Comparison of ENCODE assay signal across 21 mouse cellular contexts in genomic region chr5:130891735-130892134, GRCm38 (mm10).
A peak's percentile ranks its signal among the peaks of the same experiment; 100 is the strongest.
DNase-seq lines count a peak whose midpoint lies in the region; ATAC-seq and TF ChIP-seq lines count a peak whose summit lies in the region.
"Had no signal": no experiment of that assay in that cellular context is flagged by ENCODE, and none has a peak within 500 bp of the region (broad histone marks: within the 10 kb centered on the region; RNA-seq: fewer than 3 reads in every experiment).

No protein-coding gene starts in this region.

- no peak for ATAC-seq in forebrain, embryonic 14.5 days
- no peak for ATAC-seq in forebrain, embryonic 13.5 days
- ATAC-seq: activated CD4-positive, CD25-positive, alpha-beta regulatory T cell, adult 4 months; forebrain, embryonic 15.5 days; Patski had no signal

- TF ChIP-seq POLR2A in lung, adult 2 months (IDR thresholded peaks at IDR 0.05; ENCODE audit: borderline replicate concordance, extremely low read depth, low read depth, low read length): no peak
- TF ChIP-seq POLR2A in brain, embryonic 14.5 days (IDR thresholded peaks at IDR 0.05; ENCODE audit: borderline replicate concordance, extremely low read depth, insufficient read depth, insufficient read length, poor library complexity, severe bottlenecking): no peak

- TF ChIP-seq CTCF in lung, adult 2 months (IDR thresholded peaks at IDR 0.05; ENCODE audit: insufficient read depth, low read length): no peak
- no peak for TF ChIP-seq CTCF in brain, embryonic 14.5 days (IDR thresholded peaks at IDR 0.05; ENCODE audit: borderline replicate concordance, extremely low read depth, insufficient read depth, insufficient read length)

- no peaks in the 10 kb centered on the region for H3K27me3 ChIP-seq in forebrain, embryonic 14.5 days (replicated peaks; ENCODE audit: control insufficient read depth, insufficient read depth, low read length)
- H3K27me3 ChIP-seq in forebrain, embryonic 13.5 days: no peaks in the 10 kb centered on the region
- H3K27me3 ChIP-seq: CH12.LX; embryonic facial prominence, embryonic 13.5 days; forebrain, embryonic 15.5 days; hindbrain, embryonic 13.5 days; Patski had no signal

- peak; percentile 68 for DNase-seq in forebrain, embryonic 14.5 days (ENCODE audit: low spot score)
- peak; percentile 48 for DNase-seq in left cerebral cortex, postnatal 4 days
- DNase-seq in left cerebral cortex, postnatal 10 days (ENCODE audit: extremely low spot score in 1 of 2, low spot score in 2 of 2): no peak
- peak; percentile 7 for DNase-seq in lung, postnatal 10 days
- no peak for DNase-seq in lung, adult 2 months
- DNase-seq in brain, embryonic 14.5 days (ENCODE audit: low read depth): peak; percentile 80
- DNase-seq: adrenal gland, postnatal 14 days; cerebellum, adult 8-10 months; cerebellum, postnatal 36 days; gastrocnemius, postnatal 10 days; heart, adult 18-20 months; heart, postnatal 10 days; heart, postnatal 4 days had no signal

- no peaks in the 10 kb centered on the region for H3K4me1 ChIP-seq in forebrain, embryonic 14.5 days (ENCODE audit: control insufficient read depth, insufficient read depth, low read length)
- peaks cover 13% of the 10 kb centered on the region for H3K4me1 ChIP-seq in forebrain, embryonic 13.5 days
- H3K4me1 ChIP-seq in lung, adult 2 months (ENCODE audit: control insufficient read depth, insufficient read depth, low read length): no peaks in the 10 kb centered on the region
- H3K4me1 ChIP-seq: heart, embryonic 10.5 days had no signal

- no peaks in the 10 kb centered on the region; the same call in 1 of the 2 replicates for H3K9me3 ChIP-seq in forebrain, embryonic 14.5 days (replicated peaks; ENCODE audit: control insufficient read depth, low read length)
- no peaks in the 10 kb centered on the region for H3K9me3 ChIP-seq in forebrain, embryonic 13.5 days (replicated peaks)
- H3K9me3 ChIP-seq: embryonic facial prominence, embryonic 13.5 days; forebrain, embryonic 15.5 days; heart, embryonic 10.5 days; hindbrain, embryonic 13.5 days had no signal

- H3K4me3 ChIP-seq in forebrain, embryonic 14.5 days (ENCODE audit: low read depth, low read length): no peak overlapping the region
- H3K4me3 ChIP-seq in forebrain, embryonic 13.5 days: no peak overlapping the region
- H3K4me3 ChIP-seq in lung, adult 2 months (replicated peaks; ENCODE audit: extremely low read depth, low read depth, low read length): no peak overlapping the region
- H3K4me3 ChIP-seq: embryonic facial prominence, embryonic 13.5 days; forebrain, embryonic 15.5 days; heart, embryonic 10.5 days; hindbrain, embryonic 13.5 days had no signal

- no peak overlapping the region for H3K4me2 ChIP-seq in forebrain, embryonic 14.5 days (ENCODE audit: low read length)
- H3K4me2 ChIP-seq in forebrain, embryonic 13.5 days: no peak overlapping the region
- H3K4me2 ChIP-seq: embryonic facial prominence, embryonic 13.5 days; forebrain, embryonic 15.5 days; hindbrain, embryonic 13.5 days had no signal

- intact Hi-C loops in left cerebral cortex, postnatal 4 days (cut with DNase I): no loop called here
- intact Hi-C loops in left cerebral cortex, postnatal 10 days (cut with DNase I): no loop called here

- 48% methylated on average over 5 of the region's 5 CpGs for WGBS in forebrain, embryonic 14.5 days
- 54% methylated on average over 5 of the region's 5 CpGs for WGBS in forebrain, embryonic 13.5 days
- 42% methylated on average over 5 of the region's 5 CpGs for WGBS in lung, adult 2 months

- H3K9ac ChIP-seq in forebrain, embryonic 14.5 days (ENCODE audit: low read length): no peak overlapping the region
- no peak overlapping the region for H3K9ac ChIP-seq in forebrain, embryonic 13.5 days
- H3K9ac ChIP-seq: embryonic facial prominence, embryonic 13.5 days; forebrain, embryonic 15.5 days; hindbrain, embryonic 13.5 days had no signal

- H3K36me3 ChIP-seq in forebrain, embryonic 14.5 days (ENCODE audit: control insufficient read depth, insufficient read depth, low read length): no peaks in the 10 kb centered on the region
- no peaks in the 10 kb centered on the region for H3K36me3 ChIP-seq in forebrain, embryonic 13.5 days (ENCODE audit: poor library complexity, severe bottlenecking)
- H3K36me3 ChIP-seq: embryonic facial prominence, embryonic 13.5 days; forebrain, embryonic 15.5 days; heart, embryonic 10.5 days; hindbrain, embryonic 13.5 days had no signal

- no peak overlapping the region for H3K27ac ChIP-seq in forebrain, embryonic 14.5 days (ENCODE audit: low read depth, low read length)
- H3K27ac ChIP-seq in forebrain, embryonic 13.5 days: no peak overlapping the region
- H3K27ac ChIP-seq: embryonic facial prominence, embryonic 13.5 days; forebrain, embryonic 15.5 days; heart, embryonic 10.5 days; hindbrain, embryonic 13.5 days had no signal

Comparison
In these comparisons a context has a peak if more than half of its experiments do, and no peak if none do; other contexts are left out.
1. DNase-seq: peak in forebrain, embryonic 14.5 days (single experiment), left cerebral cortex, postnatal 4 days (single experiment), lung, postnatal 10 days (single experiment) and brain, embryonic 14.5 days (single experiment); none in left cerebral cortex, postnatal 10 days (0 of 2) and lung, adult 2 months (single experiment).